Mouse (Mus musculus) stomach, postnatal 0 days (tissue): ENCODE data around the gene 1700093K21Rik.

Experiments used
- CTCF ChIP-seq: IDR thresholded peaks from 2 replicates; pipeline ENCODE4 v1.5.1; 2016; ENCODE audit warnings: antibody characterized with exemption, low read depth, mild to moderate bottlenecking, moderate library complexity
- EP300 ChIP-seq: optimal IDR thresholded peaks from 2 replicates; pipeline ENCODE3; 2016; ENCODE audit warnings: antibody characterized with exemption

DNA sequence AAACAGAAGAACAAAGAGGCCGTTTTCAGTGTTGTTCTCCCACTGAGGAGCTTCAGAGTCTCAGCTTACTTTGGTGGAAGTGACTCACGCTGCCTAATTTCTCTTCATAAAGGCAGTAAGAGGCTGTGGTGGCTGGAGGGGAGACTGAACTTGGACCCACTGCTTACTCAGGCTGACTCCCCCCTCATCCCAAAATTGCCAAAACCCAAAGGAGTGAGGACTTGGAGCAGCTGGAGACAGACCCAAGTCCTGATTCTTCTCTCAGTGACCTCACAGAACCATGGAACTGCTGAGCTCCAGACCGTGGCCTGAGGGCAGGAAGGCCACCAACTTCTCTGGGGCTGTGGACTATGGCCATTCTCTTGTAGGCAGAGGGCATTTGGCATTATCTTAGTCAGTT, 2.0 kb downstream of the 1700093K21Rik start:
- no peak for TF ChIP-seq CTCF
- TF ChIP-seq EP300, result no peak
